Mouse (Mus musculus): ENCODE measurements around the gene Tbpl1. TPM values are rescaled to one million over a fixed set of nuclear protein-coding genes. Genes with fewer than 3 reads are reported as not detected.

The Tbpl1 gene
- 10 to 100 TPM; 67.7 to 69.6 TPM for total RNA-seq (2021)
- long read RNA-seq, experiment 1, transcript Tbpl1-202 (7 exons, 2,873 nt), result major isoform, 64 of 74 reads
- long read RNA-seq, experiment 1, partial matches to known transcripts, result 4 of 74 reads
- long read RNA-seq, experiment 1, other reads (novel, unspliced or antisense), result 6 of 74 reads
- long read RNA-seq, experiment 2, transcript Tbpl1-202 (7 exons, 2,873 nt), result major isoform, 51 of 61 reads
- long read RNA-seq, experiment 2, partial matches to known transcripts, result 1 of 61 reads
- long read RNA-seq, experiment 2, other reads (novel, unspliced or antisense), result 9 of 61 reads

- TF ChIP-seq CTCF (IDR thresholded peaks at IDR 0.05), result peak; percentile 10
- Histone ChIP-seq H3K4me3 (peak within 1 kb of the TSS; percentile 75), H3K27ac (peak within 1 kb of the TSS; percentile 98)
- intact Hi-C loops (cut with DNase I), result no loop called here
- peak; percentile 94 to 95 for DNase-seq (ENCODE audit: extremely low spot score in 1 of 2, low spot score in 2 of 2)
These were observed at the start of gene Tbpl1 for GRCm38 (mm10) chr10:22731272-22732093. Gene Tbpl1 (minus strand): TSS chr10:22731938.

GRCm38 (mm10) chr10:22781466-22781865, 49.7 kb upstream of the Tbpl1 start:
- Histone ChIP-seq H3K27ac (no peak overlapping the region), H3K4me3 (no peak overlapping the region)
- no peak for DNase-seq (ENCODE audit: extremely low spot score in 1 of 2, low spot score in 2 of 2)
- intact Hi-C loops (cut with DNase I), result no loop called here
- TF ChIP-seq CTCF (IDR thresholded peaks at IDR 0.05), result peak; percentile 40

- DNase-seq (ENCODE audit: extremely low spot score in 1 of 2, low spot score in 2 of 2), result no peak
These were observed 46.2 kb upstream of the Tbpl1 start for GRCm38 (mm10) chr10:22777939-22778338.

GRCm38 (mm10) chr10:22776007-22776698, 44.4 kb upstream of the Tbpl1 start:
- H3K27ac ChIP-seq, result no peak overlapping the region
- TF ChIP-seq CTCF (IDR thresholded peaks at IDR 0.05), result peak; percentile 69
- H3K4me3 ChIP-seq, result no peak overlapping the region
- intact Hi-C loops (cut with DNase I), result loop anchor here (1.0 to 10.0 kb wide), 6 partner anchors 64 to 999 kb away; no protein-coding TSS in a partner anchor
- DNase-seq (ENCODE audit: extremely low spot score in 1 of 2, low spot score in 2 of 2), result peak; percentile 52 to 66

More at GRCm38 (mm10) chr10:22777939-22778338, 46.2 kb upstream of the Tbpl1 start:
- no peak overlapping the region for H3K27ac ChIP-seq
- peak; percentile 43 for TF ChIP-seq CTCF (IDR thresholded peaks at IDR 0.05)
- intact Hi-C loops (cut with DNase I), result loop anchor here (1.0 to 10.0 kb wide), 5 partner anchors 66 to 997 kb away; no protein-coding TSS in a partner anchor
- H3K4me3 ChIP-seq, result no peak overlapping the region

- TF ChIP-seq CTCF (IDR thresholded peaks at IDR 0.05), result no peak
- intact Hi-C loops (cut with DNase I), result loop anchor here (5.0 to 10.0 kb wide), 4 partner anchors 63 to 999 kb away; no protein-coding TSS in a partner anchor
- Histone ChIP-seq H3K4me3 (no peak overlapping the region), H3K27ac (no peak overlapping the region)
- DNase-seq (ENCODE audit: extremely low spot score in 1 of 2, low spot score in 2 of 2), result no peak
These were observed 43.7 kb upstream of the Tbpl1 start for GRCm38 (mm10) chr10:22775456-22775855.

- intact Hi-C loops (cut with DNase I), result loop anchor here (5.0 to 10.0 kb wide), 4 partner anchors 62 to 1000 kb away; no protein-coding TSS in a partner anchor
- TF ChIP-seq CTCF (IDR thresholded peaks at IDR 0.05), result no peak
- no peak for DNase-seq (ENCODE audit: extremely low spot score in 1 of 2, low spot score in 2 of 2)
- no peak overlapping the region for H3K4me3 ChIP-seq
- no peak overlapping the region for H3K27ac ChIP-seq
These were observed 42.9 kb upstream of the Tbpl1 start for GRCm38 (mm10) chr10:22774626-22775025.

DNA sequence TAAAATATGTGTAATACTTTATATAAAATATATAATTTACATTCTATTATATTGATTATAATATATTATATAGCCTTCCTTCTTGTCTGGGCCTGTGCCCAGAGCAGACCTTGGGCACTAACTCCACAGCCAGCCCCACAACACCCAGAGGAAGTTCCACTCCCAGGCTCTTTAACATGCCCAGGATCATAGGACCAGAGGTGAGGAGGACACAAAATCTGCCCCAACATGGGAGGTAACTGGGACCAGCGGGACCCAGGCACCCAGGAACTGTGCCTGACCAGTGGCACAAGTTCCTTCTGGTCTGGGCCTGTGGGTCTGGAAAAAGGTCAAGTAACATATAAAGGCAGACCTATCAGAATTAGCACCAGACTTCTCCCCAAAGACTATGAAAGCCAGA, 22.5 kb upstream of the Tbpl1 start:
- Histone ChIP-seq H3K4me3 (no peak overlapping the region), H3K27ac (no peak overlapping the region)
- no peak for DNase-seq (ENCODE audit: extremely low spot score in 1 of 2, low spot score in 2 of 2)
- intact Hi-C loops (cut with DNase I), result no loop called here
- TF ChIP-seq CTCF (IDR thresholded peaks at IDR 0.05), result no peak

GRCm38 (mm10) chr10:22751175-22751682, 19.5 kb upstream of the Tbpl1 start:
- no peak for DNase-seq (ENCODE audit: extremely low spot score in 1 of 2, low spot score in 2 of 2)
- no peak for TF ChIP-seq CTCF (IDR thresholded peaks at IDR 0.05)
- no peak overlapping the region for H3K27ac ChIP-seq
- intact Hi-C loops (cut with DNase I), result no loop called here
- H3K4me3 ChIP-seq, result no peak overlapping the region

DNA sequence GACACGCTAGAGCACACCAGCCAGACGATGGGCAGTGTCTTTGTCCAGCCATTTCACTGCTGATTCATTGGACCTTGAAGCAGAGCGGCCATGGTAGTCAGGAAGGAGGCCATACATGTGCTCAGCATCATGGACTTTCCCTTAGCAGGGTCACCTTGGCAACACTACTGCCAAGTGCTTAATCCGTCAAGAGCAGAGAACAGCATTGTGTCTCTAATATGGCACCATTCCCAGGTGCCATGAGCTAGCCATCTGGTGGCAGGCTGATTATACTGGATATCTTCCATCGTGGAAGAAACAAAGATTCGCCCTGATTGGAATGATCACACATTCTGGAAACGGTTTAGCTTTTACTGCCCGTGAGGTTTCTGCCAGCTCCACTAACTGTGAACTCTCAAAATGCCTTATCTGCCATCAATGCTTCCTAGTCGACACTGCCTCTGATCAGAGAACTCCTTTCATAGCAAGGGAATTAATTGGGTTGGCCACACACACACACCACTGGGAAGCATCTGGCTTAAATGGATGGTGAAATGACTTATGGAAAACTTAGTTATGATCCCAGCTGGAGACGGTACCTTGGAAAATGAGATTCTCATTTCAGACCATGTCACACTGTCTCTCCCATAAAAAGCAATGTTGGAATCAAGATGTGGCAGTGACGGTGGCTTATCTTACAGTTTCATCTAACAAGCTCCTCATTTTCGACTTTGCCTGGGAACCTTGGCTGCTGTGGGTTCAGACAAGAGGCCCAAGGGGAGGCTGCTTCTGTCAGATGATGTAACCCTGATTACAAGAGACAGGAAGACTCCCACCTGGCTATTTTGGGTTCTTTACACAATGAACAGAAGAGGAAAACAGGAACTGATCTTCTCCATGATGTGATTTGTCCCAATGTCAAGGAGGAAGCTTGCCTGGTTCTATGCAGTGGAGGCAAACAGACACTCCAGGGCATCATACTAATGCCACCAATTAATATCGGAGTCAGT, 14.9 kb upstream of the Tbpl1 start:
- no peak for DNase-seq (ENCODE audit: extremely low spot score in 1 of 2, low spot score in 2 of 2)
- TF ChIP-seq CTCF (IDR thresholded peaks at IDR 0.05), result no peak

GRCm38 (mm10) chr10:22745922-22746321, 14.2 kb upstream of the Tbpl1 start:
- no peak for DNase-seq (ENCODE audit: extremely low spot score in 1 of 2, low spot score in 2 of 2)
- no peak overlapping the region for H3K27ac ChIP-seq
- intact Hi-C loops (cut with DNase I), result no loop called here
- no peak for TF ChIP-seq CTCF (IDR thresholded peaks at IDR 0.05)
- H3K4me3 ChIP-seq, result no peak overlapping the region

More for the DNA sequence above, 14.9 kb upstream of the Tbpl1 start:
- intact Hi-C loops (cut with DNase I), result no loop called here
- no peak overlapping the region for H3K27ac ChIP-seq
- no peak overlapping the region for H3K4me3 ChIP-seq

Measured in left cerebral cortex, adult 2 months (tissue).